Mouse (Mus musculus) ES-Bruce4 (cell line): Measurements from ENCODE around the gene Ccdc121.

Source experiments
- CTCF ChIP-seq: IDR thresholded peaks from one replicate; pipeline ENCODE4 v1.8.1; 2011; ENCODE audit warnings: low read depth, low read length
- POLR2A ChIP-seq: IDR thresholded peaks from one replicate; pipeline ENCODE4 v1.8.1; 2011; ENCODE audit warnings: low read length; ENCODE audit not compliant: insufficient read depth

DNA sequence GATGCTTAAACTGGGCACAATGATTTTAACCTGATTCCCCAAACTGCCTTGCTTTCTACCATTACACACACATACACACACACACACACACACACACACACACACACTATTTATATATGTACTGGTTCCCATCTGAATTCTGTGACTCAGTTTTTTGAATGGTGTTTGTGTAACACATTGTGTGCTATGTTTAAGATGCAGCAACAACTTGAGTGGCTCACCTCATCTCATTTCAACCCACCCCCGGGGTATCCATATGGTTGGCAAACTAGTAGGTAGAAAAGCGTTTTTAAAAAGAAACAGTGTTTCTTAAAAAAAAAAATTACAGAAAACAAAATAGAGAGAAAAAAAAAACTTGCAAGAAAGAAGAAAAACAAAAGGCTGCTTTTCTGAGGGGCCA lies 51.0 kb downstream of the Ccdc121 start:
- TF ChIP-seq POLR2A (no peak), CTCF (no peak)
